Mouse (Mus musculus): ENCODE measurements around the gene Dll1. TPM values are rescaled to one million over a fixed set of nuclear protein-coding genes. Genes with fewer than 3 reads are reported as not detected.

The Dll1 gene
- polyA plus RNA-seq, 1 experiment from 2014 or later: 6.4 TPM

GRCm38 (mm10) chr17:15395997-15396675, 19.5 kb upstream of the Dll1 start, which contains the start of gene Fam120b:
TSS of gene Fam120b (plus strand) at chr17:15396202.
- H3K27ac ChIP-seq: peak within 1 kb of the TSS; percentile 88
- 1% methylated on average over 31 of the region's 31 CpGs for WGBS
- H3K27me3 ChIP-seq: 0 out of 2 replicates have a peak, but pooled peaks cover 7% of the 10 kb centered on the region
- H3K4me1 ChIP-seq: peaks cover 19% of the 10 kb centered on the region
- peak; percentile 97 for ATAC-seq (ENCODE audit: borderline replicate concordance, extremely low read depth, low FRiP score, low TSS enrichment)
- H3K4me2 ChIP-seq: peak within 1 kb of the TSS; percentile 89
- H3K9me3 ChIP-seq: no peaks in the 10 kb centered on the region
- H3K36me3 ChIP-seq: no peaks in the 10 kb centered on the region
- H3K9ac ChIP-seq: peak within 1 kb of the TSS; percentile 92
- peak within 1 kb of the TSS; percentile 94 for H3K4me3 ChIP-seq

GRCm38 (mm10) chr17:15389356-15389755, 12.7 kb upstream of the Dll1 start:
- H3K4me3 ChIP-seq: no peak overlapping the region
- peaks cover 7% of the 10 kb centered on the region; the same call in 1 of the 2 replicates for H3K27me3 ChIP-seq
- no peak overlapping the region for H3K27ac ChIP-seq
- no peaks in the 10 kb centered on the region for H3K4me1 ChIP-seq
- no peaks in the 10 kb centered on the region for H3K36me3 ChIP-seq
- no peak overlapping the region for H3K9ac ChIP-seq
- no peaks in the 10 kb centered on the region for H3K9me3 ChIP-seq
- no peak for ATAC-seq (ENCODE audit: borderline replicate concordance, extremely low read depth, low FRiP score, low TSS enrichment)
- H3K4me2 ChIP-seq: no peak overlapping the region
- 77% methylated on average over 8 of the region's 8 CpGs for WGBS

GRCm38 (mm10) chr17:15388892-15389291, 12.2 kb upstream of the Dll1 start:
- WGBS: 66% methylated on average over 4 of the region's 4 CpGs
- Histone ChIP-seq H3K4me3 (no peak overlapping the region), H3K9ac (no peak overlapping the region), H3K9me3 (no peaks in the 10 kb centered on the region), H3K4me1 (no peaks in the 10 kb centered on the region), H3K36me3 (no peaks in the 10 kb centered on the region), H3K4me2 (no peak overlapping the region), H3K27ac (no peak overlapping the region), H3K27me3 (peaks cover 6% of the 10 kb centered on the region; the same call in 1 of the 2 replicates)
- ATAC-seq (ENCODE audit: borderline replicate concordance, extremely low read depth, low FRiP score, low TSS enrichment): no peak

GRCm38 (mm10) chr17:15383360-15383759, 6.7 kb upstream of the Dll1 start:
- Histone ChIP-seq H3K9me3 (no peaks in the 10 kb centered on the region), H3K9ac (no peak overlapping the region), H3K27me3 (peaks cover 54% of the 10 kb centered on the region), H3K4me1 (peaks cover 14% of the 10 kb centered on the region), H3K4me3 (no peak overlapping the region), H3K4me2 (no peak overlapping the region), H3K27ac (no peak overlapping the region), H3K36me3 (no peaks in the 10 kb centered on the region)
- 94% methylated on average over 5 of the region's 5 CpGs for WGBS
- no peak for ATAC-seq (ENCODE audit: borderline replicate concordance, extremely low read depth, low FRiP score, low TSS enrichment)

GRCm38 (mm10) chr17:15381869-15382660, 5.4 kb upstream of the Dll1 start:
- Histone ChIP-seq H3K27ac (no peak overlapping the region), H3K4me1 (peaks cover 14% of the 10 kb centered on the region), H3K4me2 (no peak overlapping the region), H3K9ac (no peak overlapping the region), H3K9me3 (no peaks in the 10 kb centered on the region), H3K4me3 (no peak overlapping the region), H3K36me3 (no peaks in the 10 kb centered on the region), H3K27me3 (peaks cover 63% of the 10 kb centered on the region)
- ATAC-seq (ENCODE audit: borderline replicate concordance, extremely low read depth, low FRiP score, low TSS enrichment): no peak
- 37% methylated on average over 7 of the region's 7 CpGs for WGBS

- H3K4me2 ChIP-seq: peak overlapping the region; percentile 88
- ATAC-seq (ENCODE audit: borderline replicate concordance, extremely low read depth, low FRiP score, low TSS enrichment): 0 out of 2 replicates have a peak, but pooled peaks have one; percentile 31
- peaks cover 22% of the 10 kb centered on the region for H3K4me1 ChIP-seq
- H3K9me3 ChIP-seq: no peaks in the 10 kb centered on the region
- peak overlapping the region; percentile 44 for H3K4me3 ChIP-seq
- no peaks in the 10 kb centered on the region for H3K36me3 ChIP-seq
- peaks cover 71% of the 10 kb centered on the region for H3K27me3 ChIP-seq
- H3K27ac ChIP-seq: no peak overlapping the region
- no peak overlapping the region for H3K9ac ChIP-seq
- WGBS: 13% methylated on average over 22 of the region's 22 CpGs
Measured at GRCm38 (mm10) chr17:15381092-15381860, 4.6 kb upstream of the Dll1 start.

- Histone ChIP-seq H3K36me3 (no peaks in the 10 kb centered on the region), H3K27me3 (peaks cover 75% of the 10 kb centered on the region), H3K4me3 (peak overlapping the region; percentile 44), H3K4me2 (peak overlapping the region; percentile 88), H3K27ac (no peak overlapping the region), H3K9me3 (no peaks in the 10 kb centered on the region), H3K9ac (no peak overlapping the region), H3K4me1 (peaks cover 23% of the 10 kb centered on the region)
- 0 out of 2 replicates have a peak, but pooled peaks have one; percentile 25 for ATAC-seq (ENCODE audit: borderline replicate concordance, extremely low read depth, low FRiP score, low TSS enrichment)
- 0% methylated on average over 27 of the region's 27 CpGs for WGBS
Measured at GRCm38 (mm10) chr17:15380641-15381051, 4.0 kb upstream of the Dll1 start.

- no peak for ATAC-seq (ENCODE audit: borderline replicate concordance, extremely low read depth, low FRiP score, low TSS enrichment)
- H3K9ac ChIP-seq: no peak overlapping the region
- H3K27me3 ChIP-seq: peaks cover 82% of the 10 kb centered on the region
- H3K4me1 ChIP-seq: peaks cover 27% of the 10 kb centered on the region
- 11% methylated on average over 17 of the region's 17 CpGs for WGBS
- H3K4me2 ChIP-seq: peak overlapping the region; percentile 88
- H3K36me3 ChIP-seq: no peaks in the 10 kb centered on the region
- no peak overlapping the region for H3K27ac ChIP-seq
- H3K9me3 ChIP-seq: no peaks in the 10 kb centered on the region
- H3K4me3 ChIP-seq: peak overlapping the region; percentile 44
Measured at GRCm38 (mm10) chr17:15379741-15380526, 3.3 kb upstream of the Dll1 start.

GRCm38 (mm10) chr17:15378413-15379109, 1.9 kb upstream of the Dll1 start:
- Histone ChIP-seq H3K9ac (no peak overlapping the region), H3K36me3 (no peaks in the 10 kb centered on the region), H3K27me3 (peaks cover 94% of the 10 kb centered on the region), H3K9me3 (no peaks in the 10 kb centered on the region), H3K4me3 (no peak overlapping the region), H3K4me2 (no peak overlapping the region), H3K4me1 (peaks cover 34% of the 10 kb centered on the region), H3K27ac (no peak overlapping the region)
- WGBS: 17% methylated on average over 15 of the region's 15 CpGs
- no peak for ATAC-seq (ENCODE audit: borderline replicate concordance, extremely low read depth, low FRiP score, low TSS enrichment)

- no peak overlapping the region for H3K9ac ChIP-seq
- H3K4me1 ChIP-seq: peaks cover 34% of the 10 kb centered on the region
- no peak overlapping the region for H3K27ac ChIP-seq
- ATAC-seq (ENCODE audit: borderline replicate concordance, extremely low read depth, low FRiP score, low TSS enrichment): no peak
- H3K36me3 ChIP-seq: no peaks in the 10 kb centered on the region
- no peaks in the 10 kb centered on the region for H3K9me3 ChIP-seq
- no peak overlapping the region for H3K4me3 ChIP-seq
- H3K27me3 ChIP-seq: peaks cover 94% of the 10 kb centered on the region
- H3K4me2 ChIP-seq: no peak overlapping the region
- 3% methylated on average over 1 of the region's 1 CpGs for WGBS
Measured at GRCm38 (mm10) chr17:15377901-15378300, 1.2 kb upstream of the Dll1 start.

Measured in lung, embryonic 15.5 days (tissue).